Mouse (Mus musculus) lung, embryonic 14.5 days (tissue): Measurements from ENCODE around the gene Slc7a7. TPM values are rescaled to one million over a fixed set of nuclear protein-coding genes. Genes with fewer than 3 reads are reported as not detected.

Source experiments
- ATAC-seq: fragments of 200-750 bp; cut with Nextera tagmentation; 2 replicates; pipeline ENCODE4 v1.8.0; 2017; ENCODE audit warnings: mild to moderate bottlenecking, moderate TSS enrichment, moderate library complexity; ENCODE audit not compliant: insufficient read depth
- DNase-seq: peaks from one replicate; pipeline ENCODE4 v3.0.0-alpha.2; 2015
- H3K27ac ChIP-seq: fragments of 300-500 bp; sonication (generic); 2 replicates; pipeline ENCODE4 v1.5.1; 2014; ENCODE audit warnings: low read depth, mild to moderate bottlenecking, moderate library complexity
- H3K27me3 ChIP-seq: fragments of 300-500 bp; sonication (generic); 2 replicates; pipeline ENCODE4 v1.6.1; 2014; ENCODE audit warnings: low read length, control low read depth; ENCODE audit not compliant: insufficient read depth
- H3K36me3 ChIP-seq: fragments of 300-500 bp; sonication (generic); 2 replicates; pipeline ENCODE4 v1.6.1; 2014; ENCODE audit warnings: control low read depth; ENCODE audit not compliant: insufficient read depth
- H3K4me1 ChIP-seq: fragments of 300-500 bp; sonication (generic); 2 replicates; pipeline ENCODE4 v1.6.1; 2014; ENCODE audit warnings: antibody characterized with exemption, control low read depth; ENCODE audit not compliant: insufficient read depth
- H3K4me2 ChIP-seq: fragments of 300-500 bp; sonication (generic); 2 replicates; pipeline ENCODE4 v1.6.1; 2014; ENCODE audit warnings: mild to moderate bottlenecking
- H3K4me3 ChIP-seq: fragments of 300-500 bp; sonication (generic); 2 replicates; pipeline ENCODE4 v1.5.1; 2014; ENCODE audit warnings: low read depth, low read length
- H3K9ac ChIP-seq: fragments of 300-500 bp; sonication (generic); 2 replicates; pipeline ENCODE4 v1.6.1; 2014
- H3K9me3 ChIP-seq: fragments of 300-500 bp; sonication (generic); 2 replicates; pipeline ENCODE4 v1.6.1; 2016; ENCODE audit warnings: low read depth, low read length, control low read depth
- CTCF ChIP-seq: IDR thresholded peaks from 2 replicates; pipeline ENCODE4 v1.5.1; 2016; ENCODE audit warnings: antibody characterized with exemption, low read depth
- WGBS: fragments of 180-500 bp; shearing (Covaris S2); extraction: QIAGEN DNeasy Blood & Tissue Kit; methylation state at CpG from one replicate; pipeline ENCODE4 v1.1.7; 2014; 5-methylcytosine and 5-hydroxymethylcytosine counted together
- polyA plus RNA-seq: library from polyadenylated mRNA; unstranded; fragments of >200 nt; fragmentation: Nextera tagmentation; extraction: Ambion mirVana; gene quantifications from 2 replicates; pipeline ENCODE4 v1.2.1, GENCODE M21; 2014

Slc7a7 gene
- polyA plus RNA-seq, 1 experiment from 2014 or later: 7.4 TPM

- H3K4me1 ChIP-seq: no peaks in the 10 kb centered on the region
- H3K4me2 ChIP-seq: no peak overlapping the region
- ATAC-seq: no peak
- no peaks in the 10 kb centered on the region for H3K9me3 ChIP-seq
- H3K27ac ChIP-seq: no peak overlapping the region
- no peak overlapping the region for H3K4me3 ChIP-seq
- DNase-seq: no peak
- no peaks in the 10 kb centered on the region for H3K36me3 ChIP-seq
- H3K9ac ChIP-seq: no peak overlapping the region
- no peak for TF ChIP-seq CTCF
- WGBS: 89% methylated on average over 8 of the region's 8 CpGs
- no peaks in the 10 kb centered on the region for H3K27me3 ChIP-seq
These were observed 33.2 kb downstream of the Slc7a7 start for GRCm38 (mm10) chr14:54384396-54384795.

GRCm38 (mm10) chr14:54383355-54383771 is 34.2 kb downstream of the Slc7a7 start:
- Histone ChIP-seq H3K36me3 (no peaks in the 10 kb centered on the region), H3K27me3 (no peaks in the 10 kb centered on the region), H3K4me3 (no peak overlapping the region), H3K9ac (no peak overlapping the region), H3K4me1 (no peaks in the 10 kb centered on the region), H3K9me3 (no peaks in the 10 kb centered on the region), H3K4me2 (no peak overlapping the region), H3K27ac (no peak overlapping the region)
- DNase-seq (peak; percentile 32), ATAC-seq (no peak)
- WGBS: 59% methylated on average over 4 of the region's 4 CpGs
- no peak for TF ChIP-seq CTCF

DNA sequence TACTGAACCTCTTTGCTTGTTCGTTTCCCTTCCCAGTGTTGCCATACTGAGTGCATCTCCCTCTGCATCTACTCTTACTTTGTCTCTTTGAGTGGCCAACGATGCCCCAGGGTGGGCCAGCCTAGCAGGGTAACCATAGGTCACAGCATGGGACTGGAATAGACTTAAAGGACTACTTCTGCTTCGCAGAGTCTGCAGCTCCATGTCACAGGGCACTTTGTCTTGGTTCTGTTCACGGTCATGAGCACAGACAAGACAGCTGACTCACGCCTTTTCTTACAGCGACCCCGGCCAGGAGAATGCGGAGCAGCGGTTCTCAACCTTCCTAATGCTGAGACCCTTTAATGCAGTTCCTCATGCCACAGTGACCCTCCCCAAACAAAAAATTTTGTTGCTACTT is 34.9 kb downstream of the Slc7a7 start:
- 82% methylated on average over 9 of the region's 9 CpGs for WGBS
- Histone ChIP-seq H3K27ac (no peak overlapping the region), H3K4me1 (no peaks in the 10 kb centered on the region), H3K4me2 (no peak overlapping the region), H3K36me3 (no peaks in the 10 kb centered on the region), H3K9ac (no peak overlapping the region), H3K4me3 (no peak overlapping the region), H3K27me3 (no peaks in the 10 kb centered on the region), H3K9me3 (no peaks in the 10 kb centered on the region)
- no peak for TF ChIP-seq CTCF
- ATAC-seq (no peak), DNase-seq (no peak)

DNA sequence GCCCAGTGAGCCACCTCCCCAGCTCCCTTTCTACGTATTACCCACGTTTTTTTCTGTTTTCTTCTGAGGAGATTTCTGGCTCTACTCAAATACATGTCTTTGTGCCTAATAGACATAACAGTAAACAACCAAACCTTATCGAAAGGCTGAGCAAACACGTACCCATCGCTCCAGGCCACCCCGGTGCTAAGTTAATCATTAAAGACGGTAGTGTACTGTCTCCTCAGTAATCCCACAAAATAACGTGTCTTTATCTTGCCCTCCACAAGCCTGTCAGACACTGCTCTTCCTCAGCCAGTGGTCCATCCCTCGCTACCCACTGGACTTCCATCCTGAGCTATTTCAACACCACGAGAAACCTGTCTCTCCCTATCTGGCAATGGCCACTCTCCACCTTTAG is 35.8 kb downstream of the Slc7a7 start:
- ATAC-seq (no peak), DNase-seq (no peak)
- H3K27ac ChIP-seq: no peak overlapping the region
- no peak for TF ChIP-seq CTCF
- 55% methylated on average over 10 of the region's 10 CpGs for WGBS
- H3K9me3 ChIP-seq: no peaks in the 10 kb centered on the region
- no peak overlapping the region for H3K9ac ChIP-seq
- H3K27me3 ChIP-seq: no peaks in the 10 kb centered on the region
- H3K4me2 ChIP-seq: no peak overlapping the region
- no peaks in the 10 kb centered on the region for H3K36me3 ChIP-seq
- H3K4me1 ChIP-seq: no peaks in the 10 kb centered on the region
- H3K4me3 ChIP-seq: no peak overlapping the region

DNA sequence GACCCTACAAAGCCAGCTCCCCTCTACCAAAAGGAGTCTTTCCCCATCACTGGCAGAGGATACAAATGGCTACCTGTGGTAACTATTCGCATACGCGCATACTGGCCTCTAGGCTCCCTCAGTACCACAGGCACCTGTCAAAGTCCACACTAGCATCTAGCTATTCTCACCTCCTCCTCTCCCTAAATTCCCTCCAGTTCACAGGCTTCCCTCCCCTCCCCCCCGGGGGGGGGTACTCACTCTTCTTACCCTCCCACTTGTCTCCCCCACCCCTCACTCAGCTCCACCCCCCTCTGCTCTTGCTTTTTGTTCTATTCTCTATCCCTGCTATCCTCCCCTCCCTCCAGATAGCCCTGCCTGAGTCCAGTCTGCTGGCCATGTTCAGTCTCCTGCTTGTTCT is 37.0 kb downstream of the Slc7a7 start:
- no peak for DNase-seq
- H3K4me1 ChIP-seq: no peaks in the 10 kb centered on the region
- H3K36me3 ChIP-seq: no peaks in the 10 kb centered on the region
- WGBS: 68% methylated on average over 4 of the region's 4 CpGs
- no peak overlapping the region for H3K4me3 ChIP-seq
- no peak for TF ChIP-seq CTCF
- H3K9me3 ChIP-seq: no peaks in the 10 kb centered on the region
- no peak overlapping the region for H3K27ac ChIP-seq
- no peaks in the 10 kb centered on the region for H3K27me3 ChIP-seq
- H3K9ac ChIP-seq: no peak overlapping the region
- no peak for ATAC-seq
- no peak overlapping the region for H3K4me2 ChIP-seq

GRCm38 (mm10) chr14:54379571-54379970 is 38.0 kb downstream of the Slc7a7 start:
- H3K9ac ChIP-seq: no peak overlapping the region
- H3K4me1 ChIP-seq: no peaks in the 10 kb centered on the region
- DNase-seq (no peak), ATAC-seq (no peak)
- H3K4me2 ChIP-seq: no peak overlapping the region
- H3K9me3 ChIP-seq: no peaks in the 10 kb centered on the region
- H3K27me3 ChIP-seq: no peaks in the 10 kb centered on the region
- 57% methylated on average over 13 of the region's 13 CpGs for WGBS
- no peaks in the 10 kb centered on the region for H3K36me3 ChIP-seq
- TF ChIP-seq CTCF: no peak
- no peak overlapping the region for H3K27ac ChIP-seq
- H3K4me3 ChIP-seq: no peak overlapping the region

DNA sequence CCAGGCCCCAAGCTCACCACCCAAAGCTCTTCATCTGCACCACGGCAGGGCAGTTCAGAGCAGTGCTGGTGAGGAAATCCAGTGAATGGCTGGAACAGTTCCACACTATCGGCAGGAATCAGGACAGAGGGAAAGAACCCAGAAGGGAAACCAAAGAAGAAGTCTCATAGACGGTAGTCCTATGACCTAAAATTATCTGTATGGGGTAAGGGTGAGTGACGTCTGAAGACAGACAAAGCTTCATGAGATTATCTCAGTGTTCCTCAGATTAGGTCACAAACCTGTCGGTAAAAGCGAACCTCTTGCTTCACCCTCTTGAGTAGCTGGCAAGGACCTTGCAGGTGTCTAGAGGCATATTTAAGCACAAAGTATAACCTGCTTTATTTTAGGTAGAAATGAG is 40.4 kb downstream of the Slc7a7 start:
- DNase-seq: no peak
- 68% methylated on average over 6 of the region's 6 CpGs for WGBS
- H3K4me1 ChIP-seq: no peaks in the 10 kb centered on the region
- H3K4me3 ChIP-seq: no peak overlapping the region
- TF ChIP-seq CTCF: no peak
- no peaks in the 10 kb centered on the region for H3K27me3 ChIP-seq
- H3K9me3 ChIP-seq: no peaks in the 10 kb centered on the region
- no peak for ATAC-seq
- no peak overlapping the region for H3K9ac ChIP-seq
- H3K27ac ChIP-seq: no peak overlapping the region
- H3K4me2 ChIP-seq: no peak overlapping the region
- 0 out of 2 replicates have a peak, but pooled peaks cover 6% of the 10 kb centered on the region for H3K36me3 ChIP-seq

GRCm38 (mm10) chr14:54375916-54376315 is 41.7 kb downstream of the Slc7a7 start:
- TF ChIP-seq CTCF: peak; percentile 64
- no peak overlapping the region for H3K4me3 ChIP-seq
- no peaks in the 10 kb centered on the region for H3K9me3 ChIP-seq
- no peaks in the 10 kb centered on the region for H3K27me3 ChIP-seq
- ATAC-seq: no peak
- no peaks in the 10 kb centered on the region for H3K4me1 ChIP-seq
- no peak overlapping the region for H3K9ac ChIP-seq
- peaks cover 13% of the 10 kb centered on the region for H3K36me3 ChIP-seq
- no peak overlapping the region for H3K27ac ChIP-seq
- 81% methylated on average over 3 of the region's 3 CpGs for WGBS
- DNase-seq: peak; percentile 54
- H3K4me2 ChIP-seq: no peak overlapping the region
